Mouse (Mus musculus) limb, embryonic 15.5 days (tissue): ENCODE measurements around the gene Nudt3. TPM values are rescaled to one million over a fixed set of nuclear protein-coding genes. Genes with fewer than 3 reads are reported as not detected.

Source experiments
- ATAC-seq: fragments of 200-750 bp; cut with Nextera tagmentation; 2 replicates; pipeline ENCODE4 v1.8.0; 2017; ENCODE audit warnings: low read depth, moderate TSS enrichment; ENCODE audit not compliant: insufficient number of reproducible peaks, low FRiP score, low TSS enrichment
- H3K27ac ChIP-seq: fragments of 300-500 bp; sonication (generic); 2 replicates; pipeline ENCODE4 v1.5.1; 2015; ENCODE audit warnings: moderate library complexity, mild to moderate bottlenecking, inconsistent platforms
- H3K27me3 ChIP-seq: fragments of 300-500 bp; sonication (generic); 2 replicates; pipeline ENCODE4 v1.6.1; 2015; ENCODE audit warnings: inconsistent platforms
- H3K36me3 ChIP-seq: fragments of 300-500 bp; sonication (generic); 2 replicates; pipeline ENCODE4 v1.6.1; 2015; ENCODE audit warnings: inconsistent platforms
- H3K4me1 ChIP-seq: fragments of 300-500 bp; sonication (generic); 2 replicates; pipeline ENCODE4 v1.6.1; 2015; ENCODE audit warnings: inconsistent platforms
- H3K4me2 ChIP-seq: fragments of 300-500 bp; sonication (generic); 2 replicates; pipeline ENCODE4 v1.6.1; 2015; ENCODE audit warnings: mild to moderate bottlenecking, inconsistent platforms
- H3K4me3 ChIP-seq: fragments of 300-500 bp; sonication (generic); 2 replicates; pipeline ENCODE4 v1.5.1; 2015; ENCODE audit warnings: mild to moderate bottlenecking, inconsistent platforms
- H3K9ac ChIP-seq: fragments of 300-500 bp; sonication (generic); 2 replicates; pipeline ENCODE4 v1.6.1; 2015; ENCODE audit warnings: inconsistent platforms
- H3K9me3 ChIP-seq: fragments of 300-500 bp; sonication (generic); 2 replicates; pipeline ENCODE4 v1.6.1; 2016; ENCODE audit warnings: inconsistent platforms
- WGBS: fragments of 180-500 bp; shearing (Covaris S2); methylation state at CpG from one replicate; pipeline ENCODE4 v1.1.7; 2015; 5-methylcytosine and 5-hydroxymethylcytosine counted together
- polyA plus RNA-seq: library from polyadenylated mRNA; unstranded; fragments of >200 nt; fragmentation: Nextera tagmentation; extraction: Ambion mirVana; gene quantifications from 2 replicates; pipeline ENCODE4 v1.2.1, GENCODE M21; 2015

Nudt3 gene
- polyA plus RNA-seq, 1 experiment from 2014 or later: 84.9 TPM

DNA sequence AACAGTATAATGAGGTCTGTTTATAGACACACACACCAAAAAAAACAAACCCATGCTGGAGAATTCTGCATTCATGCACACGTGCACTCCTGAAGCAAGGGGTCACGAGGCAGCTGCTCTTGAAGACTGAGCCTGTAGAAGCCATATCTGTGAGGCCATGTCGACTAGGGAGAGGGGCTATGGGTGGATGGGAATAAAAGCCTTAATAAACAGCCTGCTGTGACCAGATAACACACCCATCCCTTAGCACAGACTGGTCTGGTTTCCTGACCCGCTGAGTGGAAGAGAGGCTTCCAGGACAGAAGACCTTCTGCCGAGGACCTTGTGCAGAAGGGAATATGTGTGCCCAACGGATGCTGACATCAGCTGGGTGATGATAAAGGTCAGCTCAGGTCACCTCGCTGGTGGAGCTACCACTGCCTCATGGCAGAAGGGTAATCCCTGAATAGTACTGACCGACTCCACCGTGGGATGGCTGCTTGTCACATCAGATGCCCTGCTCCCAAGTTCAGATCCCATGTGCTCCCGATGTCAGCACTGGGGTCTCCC lies 49.4 kb downstream of the Nudt3 start:
- Histone ChIP-seq H3K9ac (no peak overlapping the region), H3K27ac (no peak overlapping the region)
- no peak for ATAC-seq

DNA sequence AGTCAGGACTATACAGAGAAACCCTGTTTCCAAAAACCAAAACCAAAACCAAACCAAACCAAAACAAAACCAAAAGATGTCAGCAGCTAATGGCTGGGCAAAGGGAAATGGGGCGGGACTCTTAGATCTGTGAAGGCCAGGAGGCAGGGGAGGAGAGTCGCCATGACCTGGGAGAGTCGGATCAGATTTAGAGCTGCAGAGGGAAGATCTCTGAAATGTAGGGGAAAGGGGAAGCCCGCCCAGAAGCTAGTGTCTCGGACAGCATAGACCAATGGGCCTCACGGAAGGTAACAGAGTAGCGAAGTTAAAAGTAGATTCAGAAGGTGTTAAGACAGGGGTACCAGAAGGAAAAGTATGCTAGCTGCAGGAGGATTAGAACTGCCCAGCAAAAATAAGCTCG lies 52.0 kb downstream of the Nudt3 start:
- ATAC-seq: no peak
- Histone ChIP-seq H3K9ac (no peak overlapping the region), H3K9me3 (no peaks in the 10 kb centered on the region), H3K4me1 (peaks cover 23% of the 10 kb centered on the region), H3K4me3 (no peak overlapping the region), H3K4me2 (no peak overlapping the region), H3K27ac (no peak overlapping the region), H3K27me3 (no peaks in the 10 kb centered on the region), H3K36me3 (peaks cover 19% of the 10 kb centered on the region)
- WGBS: 67% methylated on average over 8 of the region's 8 CpGs

More for the DNA sequence above, 49.4 kb downstream of the Nudt3 start:
- Histone ChIP-seq H3K4me2 (no peak overlapping the region), H3K27me3 (no peaks in the 10 kb centered on the region), H3K4me1 (peaks cover 23% of the 10 kb centered on the region), H3K4me3 (no peak overlapping the region), H3K9me3 (no peaks in the 10 kb centered on the region), H3K36me3 (peaks cover 29% of the 10 kb centered on the region)
- WGBS: 85% methylated on average over 10 of the region's 10 CpGs

DNA sequence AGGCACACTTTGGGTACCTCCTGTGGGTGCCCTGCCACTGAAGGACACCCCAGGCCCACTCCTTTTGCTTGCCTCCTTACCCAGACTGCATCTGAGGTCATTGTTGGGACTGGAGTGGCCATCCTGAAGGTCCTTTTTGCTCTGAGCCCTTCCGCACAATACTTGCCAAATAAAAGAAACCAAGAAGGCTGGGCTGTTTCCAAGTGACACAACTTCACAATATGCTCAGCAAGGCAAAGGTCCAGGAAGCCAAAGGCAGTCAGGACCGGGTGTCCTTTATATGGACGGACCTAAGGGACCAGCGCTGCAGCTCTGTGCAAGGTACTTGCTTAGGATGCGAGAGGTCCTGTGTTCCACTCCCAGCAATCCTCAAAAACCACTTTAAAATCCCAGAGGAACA lies 55.1 kb downstream of the Nudt3 start:
- Histone ChIP-seq H3K9ac (no peak overlapping the region), H3K9me3 (no peaks in the 10 kb centered on the region), H3K27ac (no peak overlapping the region), H3K36me3 (peaks cover 6% of the 10 kb centered on the region), H3K4me3 (no peak overlapping the region), H3K4me2 (no peak overlapping the region), H3K4me1 (peaks cover 21% of the 10 kb centered on the region), H3K27me3 (no peaks in the 10 kb centered on the region)
- 85% methylated on average over 5 of the region's 5 CpGs for WGBS
- no peak for ATAC-seq

DNA sequence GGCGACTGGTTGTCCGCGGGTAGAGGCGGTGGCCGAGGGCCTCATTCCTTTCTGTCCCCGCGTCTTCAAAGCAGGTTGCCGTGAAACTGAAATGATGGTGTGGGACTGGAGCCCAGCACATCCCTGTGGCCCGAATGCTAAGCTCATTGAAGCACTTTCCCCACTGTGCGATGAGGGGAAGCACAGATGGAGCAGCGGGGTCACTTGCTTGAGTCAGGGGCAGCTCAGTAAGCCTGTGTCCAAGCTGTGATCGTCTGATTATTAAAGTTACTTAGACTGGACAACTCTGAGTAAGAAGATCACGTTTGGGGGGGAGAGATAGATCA lies 57.4 kb downstream of the Nudt3 start:
- ATAC-seq: peak; percentile 30
- H3K27me3 ChIP-seq: no peaks in the 10 kb centered on the region
- H3K36me3 ChIP-seq: no peaks in the 10 kb centered on the region
- H3K4me1 ChIP-seq: peaks cover 27% of the 10 kb centered on the region
- peak overlapping the region; percentile 51 for H3K9ac ChIP-seq
- peak overlapping the region; percentile 96 for H3K4me2 ChIP-seq
- 0% methylated on average over 13 of the region's 13 CpGs for WGBS
- H3K4me3 ChIP-seq: peak overlapping the region; percentile 68
- H3K9me3 ChIP-seq: no peaks in the 10 kb centered on the region
- peak overlapping the region; percentile 22; the same call in 1 of the 2 replicates for H3K27ac ChIP-seq

DNA sequence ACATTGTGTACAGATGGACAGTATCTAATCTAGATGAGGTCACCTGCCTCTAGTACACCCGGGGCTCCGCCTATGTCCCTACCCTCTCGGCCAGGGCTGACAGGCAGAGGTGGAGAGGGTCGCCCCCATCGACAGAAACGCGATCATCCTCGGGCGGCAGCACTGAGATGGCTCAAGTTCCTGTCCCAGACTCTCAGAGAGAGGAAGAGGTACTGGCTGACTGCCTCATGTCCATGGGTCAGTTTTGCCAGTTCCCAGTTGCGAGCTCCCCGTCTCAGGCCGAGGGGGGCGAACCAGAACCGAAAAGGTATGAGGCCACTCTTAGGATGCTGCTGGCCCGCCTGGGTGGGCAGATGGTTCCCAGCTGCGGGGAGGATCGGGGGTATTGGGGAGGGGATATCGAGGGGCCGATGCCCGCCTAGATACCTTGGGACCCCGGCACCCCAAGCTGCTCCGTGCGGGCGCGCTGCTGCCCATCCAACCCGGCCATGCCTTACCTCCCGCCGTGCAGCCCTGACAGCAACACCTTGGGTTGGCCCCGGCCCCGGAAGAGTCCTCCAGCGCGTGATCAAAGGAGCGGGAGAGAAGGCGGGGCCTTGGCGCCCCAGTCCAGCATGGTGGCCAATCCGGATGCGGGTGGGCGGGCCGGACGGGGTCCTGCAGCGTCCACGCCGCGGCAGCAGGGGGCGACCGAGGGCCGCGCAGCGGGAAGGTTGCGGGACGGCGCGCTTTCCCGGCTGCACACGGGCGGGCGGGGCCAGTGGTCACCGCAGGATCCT lies 57.9 kb downstream of the Nudt3 start, which contains the start of gene AI413582:
TSS of gene AI413582 (minus strand) at position 594 of the 779 bp plus-strand sequence.
- Histone ChIP-seq H3K4me1 (peaks cover 32% of the 10 kb centered on the region), H3K27me3 (no peaks in the 10 kb centered on the region), H3K36me3 (no peaks in the 10 kb centered on the region), H3K9me3 (no peaks in the 10 kb centered on the region), H3K4me3 (peak within 1 kb of the TSS; percentile 68), H3K27ac (peak within 1 kb of the TSS; percentile 33), H3K4me2 (peak within 1 kb of the TSS; percentile 96), H3K9ac (peak within 1 kb of the TSS; percentile 76)
- 1% methylated on average over 58 of the region's 58 CpGs for WGBS
- peak; percentile 90 for ATAC-seq

DNA sequence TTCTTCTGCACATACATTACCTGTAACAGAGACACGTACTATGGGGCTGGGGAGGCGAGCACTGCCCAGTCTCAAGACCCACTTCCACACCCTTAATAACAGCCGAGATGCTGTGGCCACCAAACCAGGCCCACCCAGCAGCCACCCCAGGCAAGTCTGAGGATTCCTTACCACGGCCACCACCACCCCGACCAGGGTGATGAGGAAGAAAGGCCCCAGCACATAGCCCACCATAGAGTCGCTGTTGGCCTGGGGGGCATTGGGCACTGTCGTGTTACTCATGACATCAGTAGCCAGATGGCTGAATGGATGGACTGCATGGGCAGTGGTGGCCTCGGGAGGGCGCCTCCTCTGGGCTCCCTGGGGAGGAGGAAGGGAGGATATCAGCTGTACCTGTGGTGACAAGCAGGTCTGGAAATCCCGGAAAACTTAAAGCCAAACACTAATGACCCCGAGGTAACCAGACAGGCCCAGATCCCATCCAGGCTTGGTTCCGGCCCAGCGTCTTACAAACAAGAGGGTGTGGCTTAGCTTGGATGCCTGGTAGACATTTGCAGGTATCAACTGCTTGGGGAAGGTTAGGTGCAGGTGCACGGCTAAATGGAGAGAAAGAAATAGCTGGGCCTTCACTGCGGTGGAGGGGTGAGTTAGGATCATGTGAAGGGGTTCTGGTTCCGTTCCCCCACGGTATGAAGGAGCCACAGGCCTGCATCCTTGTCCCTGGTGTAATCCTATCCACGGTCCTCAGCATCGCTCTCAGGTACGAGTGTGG lies 58.7 kb downstream of the Nudt3 start:
- Histone ChIP-seq H3K27ac (no peak overlapping the region), H3K9ac (peak overlapping the region; percentile 76; the same call in 1 of the 2 replicates)
- ATAC-seq: no peak

DNA sequence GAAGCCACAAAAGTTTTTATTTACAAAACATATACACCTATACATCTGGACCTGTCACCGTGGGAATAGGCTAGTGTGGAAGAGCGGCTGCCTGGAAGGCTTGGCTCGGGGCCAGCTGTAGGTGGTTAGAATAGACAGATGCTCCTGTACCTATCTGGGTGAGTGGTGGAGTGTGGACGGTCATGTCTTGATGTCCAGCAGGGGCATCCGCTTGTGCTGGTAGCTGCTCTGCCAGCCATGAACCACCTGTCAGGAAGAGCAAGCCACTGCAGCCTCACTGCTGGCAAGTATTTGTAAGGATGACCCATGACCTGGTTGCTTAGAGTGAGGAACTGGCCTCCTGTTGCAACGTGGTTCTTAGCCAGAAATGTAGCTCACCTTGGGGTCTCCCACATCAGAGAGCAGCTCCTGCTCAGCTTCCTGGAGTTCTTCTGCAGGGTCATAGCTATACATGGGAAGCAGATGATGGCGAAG lies 59.5 kb downstream of the Nudt3 start:
- H3K36me3 ChIP-seq: no peaks in the 10 kb centered on the region
- no peak overlapping the region for H3K4me3 ChIP-seq
- no peak for ATAC-seq
- H3K27me3 ChIP-seq: no peaks in the 10 kb centered on the region
- peaks cover 42% of the 10 kb centered on the region for H3K4me1 ChIP-seq
- WGBS: 52% methylated on average over 7 of the region's 7 CpGs
- no peak overlapping the region for H3K4me2 ChIP-seq
- H3K9ac ChIP-seq: no peak overlapping the region
- H3K9me3 ChIP-seq: no peaks in the 10 kb centered on the region
- H3K27ac ChIP-seq: no peak overlapping the region

More for the DNA sequence above, 58.7 kb downstream of the Nudt3 start:
- no peaks in the 10 kb centered on the region for H3K9me3 ChIP-seq
- H3K4me1 ChIP-seq: peaks cover 36% of the 10 kb centered on the region
- no peaks in the 10 kb centered on the region for H3K27me3 ChIP-seq
- H3K4me3 ChIP-seq: peak overlapping the region; percentile 68
- peak overlapping the region; percentile 96 for H3K4me2 ChIP-seq
- no peaks in the 10 kb centered on the region for H3K36me3 ChIP-seq
- WGBS: 14% methylated on average over 20 of the region's 20 CpGs

DNA sequence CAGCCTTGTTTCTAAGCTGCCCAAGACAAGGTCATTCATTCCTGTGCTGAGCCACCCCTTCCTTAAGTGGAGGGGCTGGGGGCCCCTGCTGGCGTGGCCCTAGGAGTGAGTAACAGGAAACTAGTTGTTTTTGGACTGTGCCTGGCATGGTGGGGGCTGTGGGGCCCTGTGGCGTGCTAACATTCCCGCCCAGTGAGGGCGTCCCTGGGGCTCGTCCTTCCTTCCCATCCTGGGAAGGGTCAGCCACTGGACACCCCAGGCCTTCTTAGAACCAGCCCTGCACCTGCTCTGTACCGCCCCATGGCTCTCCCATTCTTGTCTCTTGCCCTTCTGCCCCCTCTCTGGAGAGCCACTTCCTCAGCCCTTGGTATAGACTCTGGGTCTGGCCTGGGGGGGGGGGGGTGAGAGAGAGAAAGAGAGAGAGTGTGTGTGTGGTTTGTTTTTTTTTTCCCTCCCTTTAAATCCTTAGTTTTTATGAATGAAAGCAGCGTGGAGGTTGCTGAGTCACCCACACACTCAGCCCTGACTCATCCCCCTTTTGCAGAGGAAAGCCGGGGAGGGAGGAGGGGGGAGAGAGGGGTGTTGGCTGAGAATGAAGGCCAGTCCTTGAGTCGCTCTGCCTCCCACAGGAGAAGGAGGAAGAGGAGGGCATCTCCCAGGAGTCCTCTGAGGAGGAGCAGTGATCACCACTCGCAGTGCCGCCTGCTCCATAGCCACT lies 61.3 kb downstream of the Nudt3 start:
- no peaks in the 10 kb centered on the region for H3K27me3 ChIP-seq
- ATAC-seq: no peak
- no peak overlapping the region for H3K9ac ChIP-seq
- no peaks in the 10 kb centered on the region for H3K36me3 ChIP-seq
- H3K4me1 ChIP-seq: peaks cover 56% of the 10 kb centered on the region
- H3K4me3 ChIP-seq: no peak overlapping the region
- H3K9me3 ChIP-seq: no peaks in the 10 kb centered on the region
- WGBS: 52% methylated on average over 10 of the region's 11 CpGs
- no peak overlapping the region for H3K4me2 ChIP-seq
- H3K27ac ChIP-seq: no peak overlapping the region

DNA sequence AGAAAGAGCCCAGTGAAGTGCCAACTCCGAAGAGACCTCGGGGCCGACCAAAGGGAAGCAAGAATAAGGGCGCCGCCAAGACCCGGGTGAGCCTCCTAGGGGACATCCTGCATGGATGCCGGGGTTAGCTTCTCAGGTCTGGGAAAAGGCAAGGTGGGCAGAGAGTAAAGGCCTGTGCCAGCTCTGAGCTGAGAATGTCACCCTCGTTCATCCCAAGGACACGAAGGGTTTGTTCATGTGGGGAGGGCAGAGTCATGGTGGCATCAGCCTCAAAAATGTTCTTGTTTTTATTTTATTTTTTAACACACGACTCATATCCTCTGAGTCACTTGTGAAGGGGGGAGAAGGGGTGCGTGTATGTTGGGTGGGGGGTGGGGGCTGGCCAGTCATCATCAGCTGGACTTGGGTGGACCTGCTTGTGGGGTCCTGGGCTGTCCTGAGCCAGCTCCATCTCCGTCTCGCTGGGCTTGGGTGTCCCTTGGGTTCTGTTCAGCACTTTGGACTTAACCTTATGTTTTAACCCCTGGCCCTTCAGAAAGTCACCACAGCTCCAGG lies 62.3 kb downstream of the Nudt3 start:
- no peak overlapping the region for H3K9ac ChIP-seq
- H3K4me2 ChIP-seq: no peak overlapping the region
- no peaks in the 10 kb centered on the region for H3K27me3 ChIP-seq
- peaks cover 55% of the 10 kb centered on the region for H3K4me1 ChIP-seq
- ATAC-seq: no peak
- H3K27ac ChIP-seq: no peak overlapping the region
- no peaks in the 10 kb centered on the region for H3K9me3 ChIP-seq
- WGBS: 84% methylated on average over 13 of the region's 13 CpGs
- no peaks in the 10 kb centered on the region for H3K36me3 ChIP-seq
- H3K4me3 ChIP-seq: no peak overlapping the region

DNA sequence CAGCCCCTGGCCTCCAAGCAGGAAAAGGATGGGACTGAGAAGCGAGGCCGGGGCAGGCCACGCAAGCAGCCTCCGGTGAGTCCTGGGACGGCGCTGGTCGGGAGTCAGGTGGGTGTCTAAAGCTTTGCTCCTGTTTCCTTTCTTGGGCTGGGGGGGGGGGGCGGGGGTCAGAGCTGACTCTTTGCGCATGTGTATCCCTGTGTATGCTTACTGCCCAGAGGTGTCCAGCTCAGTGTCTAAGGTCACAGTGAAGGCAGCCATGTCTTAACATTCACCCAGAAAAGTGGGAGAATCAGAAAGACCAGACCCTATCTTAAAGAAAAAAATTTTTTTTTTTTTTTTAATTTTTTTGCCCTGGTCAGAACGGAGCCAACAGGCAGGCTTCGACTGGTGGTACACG lies 63.7 kb downstream of the Nudt3 start:
- H3K4me1 ChIP-seq: peaks cover 62% of the 10 kb centered on the region
- H3K27me3 ChIP-seq: no peaks in the 10 kb centered on the region
- no peak overlapping the region for H3K4me3 ChIP-seq
- H3K4me2 ChIP-seq: no peak overlapping the region
- H3K9ac ChIP-seq: no peak overlapping the region
- H3K9me3 ChIP-seq: no peaks in the 10 kb centered on the region
- no peak for ATAC-seq
- WGBS: 74% methylated on average over 12 of the region's 12 CpGs
- H3K36me3 ChIP-seq: no peaks in the 10 kb centered on the region
- H3K27ac ChIP-seq: no peak overlapping the region

DNA sequence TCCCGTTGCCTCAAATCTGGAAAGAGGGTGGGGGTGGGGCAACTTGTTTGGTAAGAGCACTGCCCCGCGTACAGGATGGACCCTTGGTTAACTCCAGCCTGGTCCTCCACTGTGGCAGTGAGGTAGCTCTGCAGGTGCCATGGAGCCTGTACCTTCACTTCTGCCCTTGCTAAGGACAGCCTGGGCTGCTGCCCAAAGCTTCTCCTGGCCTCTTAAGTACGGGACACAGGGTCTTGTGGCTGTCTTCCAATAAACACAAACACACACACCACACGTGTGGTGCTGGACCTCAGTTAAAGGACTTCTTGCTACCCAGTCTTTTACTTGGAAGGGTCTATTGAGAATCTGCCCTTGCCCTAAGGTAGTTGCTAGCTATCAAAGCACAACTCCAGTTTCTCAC lies 64.5 kb downstream of the Nudt3 start:
- Histone ChIP-seq H3K36me3 (no peaks in the 10 kb centered on the region), H3K27me3 (no peaks in the 10 kb centered on the region), H3K4me1 (peaks cover 63% of the 10 kb centered on the region), H3K27ac (no peak overlapping the region), H3K4me2 (peak overlapping the region; percentile 92), H3K9me3 (no peaks in the 10 kb centered on the region), H3K9ac (no peak overlapping the region), H3K4me3 (peak overlapping the region; percentile 82; the same call in 1 of the 2 replicates)
- 10% methylated on average over 5 of the region's 5 CpGs for WGBS
- ATAC-seq: no peak
